8 mouse cellular contexts compared by ENCODE assay signal in genomic region chr3:95905146-95905939, GRCm38 (mm10). TPM values are rescaled to one million over a fixed set of nuclear protein-coding genes. Genes with fewer than 3 reads are reported as not detected.
DNase-seq lines count a peak whose midpoint lies in the region; ATAC-seq and TF ChIP-seq lines count a peak whose summit lies in the region.

No protein-coding gene starts in this region.

- TF ChIP-seq CTCF in embryonic fibroblast, embryonic 13.5 days (IDR thresholded peaks at IDR 0.05; ENCODE audit: borderline replicate concordance, insufficient read depth, low read length), result no peak

- H3K4me1 ChIP-seq in embryonic fibroblast, embryonic 13.5 days (ENCODE audit: control insufficient read depth, insufficient read depth, low read length), result no peaks in the 10 kb centered on the region
- peaks cover 35% of the 10 kb centered on the region for H3K4me1 ChIP-seq in hindbrain, embryonic 12.5 days
- peaks cover 26% of the 10 kb centered on the region for H3K4me1 ChIP-seq in limb, embryonic 14.5 days (ENCODE audit: control insufficient read depth, insufficient read depth, low read length)
- H3K4me1 ChIP-seq in midbrain, embryonic 16.5 days (ENCODE audit: control insufficient read depth, insufficient read depth, low read length), result peaks cover 17% of the 10 kb centered on the region

- WGBS in hindbrain, embryonic 12.5 days, result under 1% methylated on average over 18 of the region's 18 CpGs
- WGBS in limb, embryonic 14.5 days, result under 1% methylated on average over 18 of the region's 18 CpGs
- under 1% methylated on average over 18 of the region's 18 CpGs for WGBS in midbrain, embryonic 16.5 days

- peak overlapping the region; percentile 17 for H3K4me3 ChIP-seq in embryonic fibroblast, embryonic 13.5 days (ENCODE audit: insufficient read depth, low read length)
- H3K4me3 ChIP-seq in hindbrain, embryonic 12.5 days, result peak overlapping the region; percentile 25
- H3K4me3 ChIP-seq in limb, embryonic 14.5 days (replicated peaks; ENCODE audit: low read length), result peak overlapping the region; percentile 39
- peak overlapping the region; percentile 31 for H3K4me3 ChIP-seq in midbrain, embryonic 16.5 days (ENCODE audit: low read depth, low read length)

- ATAC-seq in hindbrain, embryonic 12.5 days (ENCODE audit: low FRiP score), result peak; percentile 76
- ATAC-seq in limb, embryonic 14.5 days (ENCODE audit: low FRiP score, low read depth), result 0 out of 2 replicates have a peak, but pooled peaks have one; percentile 21
- peak; percentile 30; the same call in 1 of the 2 replicates for ATAC-seq in midbrain, embryonic 16.5 days

- H3K27ac ChIP-seq in embryonic fibroblast, embryonic 13.5 days (ENCODE audit: insufficient read depth, low read length), result no peak overlapping the region
- no peak overlapping the region for H3K27ac ChIP-seq in hindbrain, embryonic 12.5 days
- no peak overlapping the region for H3K27ac ChIP-seq in limb, embryonic 14.5 days (replicated peaks; ENCODE audit: low read depth, low read length)
- H3K27ac ChIP-seq in midbrain, embryonic 16.5 days (ENCODE audit: low read length), result no peak overlapping the region

- peaks cover 12% of the 10 kb centered on the region for H3K27me3 ChIP-seq in hindbrain, embryonic 12.5 days
- H3K27me3 ChIP-seq in limb, embryonic 14.5 days (ENCODE audit: control insufficient read depth, insufficient read depth, low read length), result no peaks in the 10 kb centered on the region
- H3K27me3 ChIP-seq in midbrain, embryonic 16.5 days (ENCODE audit: control insufficient read depth, insufficient read depth, low read depth, low read length), result peaks cover 9% of the 10 kb centered on the region; the same call in 1 of the 2 replicates

- peak overlapping the region; percentile 58 for H3K4me2 ChIP-seq in hindbrain, embryonic 12.5 days (replicated peaks)
- peak overlapping the region; percentile 89 for H3K4me2 ChIP-seq in limb, embryonic 14.5 days (replicated peaks; ENCODE audit: low read depth, low read length, severe bottlenecking)
- peak overlapping the region; percentile 64 for H3K4me2 ChIP-seq in midbrain, embryonic 16.5 days (ENCODE audit: low read length)

- H3K36me3 ChIP-seq in hindbrain, embryonic 12.5 days, result no peaks in the 10 kb centered on the region
- no peaks in the 10 kb centered on the region for H3K36me3 ChIP-seq in limb, embryonic 14.5 days (ENCODE audit: control insufficient read depth, insufficient read depth, low read length)
- no peaks in the 10 kb centered on the region for H3K36me3 ChIP-seq in midbrain, embryonic 16.5 days (ENCODE audit: control insufficient read depth, insufficient read depth, low read length)

- H3K9ac ChIP-seq in hindbrain, embryonic 12.5 days, result peak overlapping the region; percentile 54
- peak overlapping the region; percentile 51 for H3K9ac ChIP-seq in limb, embryonic 14.5 days (ENCODE audit: low read depth, low read length, severe bottlenecking)
- peak overlapping the region; percentile 44 for H3K9ac ChIP-seq in midbrain, embryonic 16.5 days (ENCODE audit: low read depth, low read length)

- H3K9me3 ChIP-seq in hindbrain, embryonic 12.5 days (replicated peaks), result no peaks in the 10 kb centered on the region
- H3K9me3 ChIP-seq in limb, embryonic 14.5 days (ENCODE audit: control insufficient read depth, low read length), result no peaks in the 10 kb centered on the region
- H3K9me3 ChIP-seq in midbrain, embryonic 16.5 days (replicated peaks; ENCODE audit: control insufficient read depth, low read length, poor library complexity, severe bottlenecking), result no peaks in the 10 kb centered on the region

- DNase-seq in CD4-positive, CD25-positive, alpha-beta regulatory T cell, adult 2 months (ENCODE audit: low read depth, low spot score), result peak; percentile 67
- peak; percentile 85 for DNase-seq in ES-CJ7 (ENCODE audit: low read depth, low spot score)
- peak; percentile 10 for DNase-seq in limb, embryonic 14.5 days (ENCODE audit: low spot score)
- no peak for DNase-seq in urinary bladder, adult 2 months (ENCODE audit: low spot score)
- DNase-seq in right cerebral cortex, adult 2 months (ENCODE audit: low spot score in 2 of 2), result no peak

- TF ChIP-seq POLR2A in embryonic fibroblast, embryonic 13.5 days (IDR thresholded peaks at IDR 0.05; ENCODE audit: low read depth, low read length), result no peak
- no peak for TF ChIP-seq POLR2A in limb, embryonic 14.5 days (IDR thresholded peaks at IDR 0.05; ENCODE audit: borderline replicate concordance, extremely low read depth, insufficient read depth, insufficient read length)

RNA-seq across cellular contexts. Expression of gene Car14, which starts 0.9 kb away (rescaled TPM):
- polyA plus RNA-seq in embryonic fibroblast, embryonic 13.5 days (2011; ENCODE audit: insufficient read length, low read depth, missing spikeins), result not detected in 2 replicates
- 12.8 and 13.8 TPM in 2 replicates for polyA plus RNA-seq in hindbrain, embryonic 12.5 days (2016; fragmentation: Nextera tagmentation; extraction: Ambion mirVana)
- 11.3 and 14.9 TPM in 2 replicates for polyA plus RNA-seq in limb, embryonic 14.5 days (2012; rRNA removed)
- polyA plus RNA-seq in limb, embryonic 14.5 days (2014; fragmentation: Nextera tagmentation; extraction: Ambion mirVana), result 11.5 and 16.4 TPM in 2 replicates
- polyA plus RNA-seq in midbrain, embryonic 16.5 days (2015; fragmentation: Nextera tagmentation; extraction: Ambion mirVana), result 7.6 and 9.2 TPM in 2 replicates
- 14.7 and 17.0 TPM in 2 replicates for polyA plus RNA-seq in urinary bladder, adult 2 months (2012; rRNA removed)

RNA-seq across cellular contexts. Expression of gene Aph1a, which starts 11.6 kb away (rescaled TPM):
- polyA plus RNA-seq in embryonic fibroblast, embryonic 13.5 days (2011; ENCODE audit: insufficient read length, low read depth, missing spikeins), result 63.3 and 79.1 TPM in 2 replicates
- polyA plus RNA-seq in hindbrain, embryonic 12.5 days (2016; fragmentation: Nextera tagmentation; extraction: Ambion mirVana), result 32.4 and 36.8 TPM in 2 replicates
- 116 and 150 TPM in 2 replicates for polyA plus RNA-seq in limb, embryonic 14.5 days (2012; rRNA removed)
- polyA plus RNA-seq in limb, embryonic 14.5 days (2014; fragmentation: Nextera tagmentation; extraction: Ambion mirVana), result 35.8 and 36.1 TPM in 2 replicates
- 27.1 and 35.1 TPM in 2 replicates for polyA plus RNA-seq in midbrain, embryonic 16.5 days (2015; fragmentation: Nextera tagmentation; extraction: Ambion mirVana)
- polyA plus RNA-seq in urinary bladder, adult 2 months (2012; rRNA removed), result 84.0 and 96.2 TPM in 2 replicates

RNA-seq across cellular contexts. Expression of gene BC028528, which starts 13.5 kb away (rescaled TPM):
- polyA plus RNA-seq in embryonic fibroblast, embryonic 13.5 days (2011; ENCODE audit: insufficient read length, low read depth, missing spikeins), result 18.7 and 23.6 TPM in 2 replicates
- polyA plus RNA-seq in hindbrain, embryonic 12.5 days (2016; fragmentation: Nextera tagmentation; extraction: Ambion mirVana), result 9.2 and 12.1 TPM in 2 replicates
- polyA plus RNA-seq in limb, embryonic 14.5 days (2012; rRNA removed), result 16.6 and 20.6 TPM in 2 replicates
- 16.6 and 21.1 TPM in 2 replicates for polyA plus RNA-seq in limb, embryonic 14.5 days (2014; fragmentation: Nextera tagmentation; extraction: Ambion mirVana)
- polyA plus RNA-seq in midbrain, embryonic 16.5 days (2015; fragmentation: Nextera tagmentation; extraction: Ambion mirVana), result 18.2 and 18.5 TPM in 2 replicates
- 28.6 and 30.4 TPM in 2 replicates for polyA plus RNA-seq in urinary bladder, adult 2 months (2012; rRNA removed)

RNA-seq across cellular contexts. Expression of gene Ciart, which starts 23.3 kb away (rescaled TPM):
- polyA plus RNA-seq in embryonic fibroblast, embryonic 13.5 days (2011; ENCODE audit: insufficient read length, low read depth, missing spikeins), result 4.3 and 7.8 TPM in 2 replicates
- 4.0 and 7.7 TPM in 2 replicates for polyA plus RNA-seq in hindbrain, embryonic 12.5 days (2016; fragmentation: Nextera tagmentation; extraction: Ambion mirVana)
- polyA plus RNA-seq in limb, embryonic 14.5 days (2012; rRNA removed), result 8.4 and 10.9 TPM in 2 replicates
- polyA plus RNA-seq in limb, embryonic 14.5 days (2014; fragmentation: Nextera tagmentation; extraction: Ambion mirVana), result 4.4 and 5.4 TPM in 2 replicates
- 4.8 and 5.2 TPM in 2 replicates for polyA plus RNA-seq in midbrain, embryonic 16.5 days (2015; fragmentation: Nextera tagmentation; extraction: Ambion mirVana)
- 37.5 and 49.5 TPM in 2 replicates for polyA plus RNA-seq in urinary bladder, adult 2 months (2012; rRNA removed)

RNA-seq across cellular contexts. Expression of gene Anp32e, which starts 23.7 kb away (rescaled TPM):
- polyA plus RNA-seq in embryonic fibroblast, embryonic 13.5 days (2011; ENCODE audit: insufficient read length, low read depth, missing spikeins), result 161 and 235 TPM in 2 replicates
- 265 and 297 TPM in 2 replicates for polyA plus RNA-seq in hindbrain, embryonic 12.5 days (2016; fragmentation: Nextera tagmentation; extraction: Ambion mirVana)
- polyA plus RNA-seq in limb, embryonic 14.5 days (2012; rRNA removed), result 97.0 and 137 TPM in 2 replicates
- polyA plus RNA-seq in limb, embryonic 14.5 days (2014; fragmentation: Nextera tagmentation; extraction: Ambion mirVana), result 55.0 and 66.2 TPM in 2 replicates
- polyA plus RNA-seq in midbrain, embryonic 16.5 days (2015; fragmentation: Nextera tagmentation; extraction: Ambion mirVana), result 110 and 131 TPM in 2 replicates
- polyA plus RNA-seq in urinary bladder, adult 2 months (2012; rRNA removed), result 53.4 and 78.9 TPM in 2 replicates

Comparison
In these comparisons a context has a peak if more than half of its experiments do, and no peak if none do; other contexts are left out.
1. DNase-seq: peak in CD4-positive, CD25-positive, alpha-beta regulatory T cell, adult 2 months (single experiment), ES-CJ7 (single experiment) and limb, embryonic 14.5 days (single experiment); none in urinary bladder, adult 2 months (single experiment) and right cerebral cortex, adult 2 months (0 of 2).
2. ATAC-seq: peak in every context shown above with its lines; median percentile 76 in hindbrain, embryonic 12.5 days; 30 in midbrain, embryonic 16.5 days; 21 in limb, embryonic 14.5 days.
3. Peak in every context shown above with its lines, with median percentiles within 50 percentile points of each other: H3K4me3 ChIP-seq, H3K4me2 ChIP-seq and H3K9ac ChIP-seq.